Mouse (Mus musculus): ENCODE data around the gene Fbxl17. TPM values are rescaled to one million over a fixed set of nuclear protein-coding genes. Genes with fewer than 3 reads are reported as not detected.

Fbxl17 gene
- polyA plus RNA-seq, 1 experiment from 2014 or later, result 12.0 TPM

- 97% methylated on average over 1 of the region's 1 CpGs for WGBS
- Histone ChIP-seq H3K4me1 (replicated peaks) (no peaks in the 10 kb centered on the region), H3K4me2 (no peak overlapping the region), H3K9ac (no peak overlapping the region), H3K9me3 (no peaks in the 10 kb centered on the region; the same call in 1 of the 2 replicates), H3K27ac (no peak overlapping the region), H3K4me3 (no peak overlapping the region), H3K36me3 (0 out of 2 replicates have a peak, but pooled peaks cover 3% of the 10 kb centered on the region), H3K27me3 (no peaks in the 10 kb centered on the region)
- no peak for ATAC-seq (ENCODE audit: low FRiP score)
These were observed 85.7 kb downstream of the Fbxl17 start for GRCm38 (mm10) chr17:63413973-63414580.

GRCm38 (mm10) chr17:63411564-63411963 lies 88.3 kb downstream of the Fbxl17 start:
- Histone ChIP-seq H3K36me3 (0 out of 2 replicates have a peak, but pooled peaks cover 3% of the 10 kb centered on the region), H3K4me1 (replicated peaks) (no peaks in the 10 kb centered on the region), H3K27me3 (no peaks in the 10 kb centered on the region), H3K27ac (no peak overlapping the region), H3K4me2 (no peak overlapping the region), H3K4me3 (no peak overlapping the region), H3K9ac (no peak overlapping the region), H3K9me3 (no peaks in the 10 kb centered on the region; the same call in 1 of the 2 replicates)
- 78% methylated on average over 3 of the region's 3 CpGs for WGBS
- ATAC-seq (ENCODE audit: low FRiP score), result no peak

- H3K9me3 ChIP-seq, result no peaks in the 10 kb centered on the region; the same call in 1 of the 2 replicates
- WGBS, result 95% methylated on average over 2 of the region's 2 CpGs
- no peak for ATAC-seq (ENCODE audit: low FRiP score)
These were observed 89.7 kb downstream of the Fbxl17 start for GRCm38 (mm10) chr17:63410101-63410500.

GRCm38 (mm10) chr17:63405955-63406354 lies 93.9 kb downstream of the Fbxl17 start:
- Histone ChIP-seq H3K9me3 (no peaks in the 10 kb centered on the region), H3K4me2 (no peak overlapping the region), H3K4me3 (no peak overlapping the region), H3K27me3 (no peaks in the 10 kb centered on the region), H3K9ac (no peak overlapping the region), H3K27ac (no peak overlapping the region), H3K36me3 (no peaks in the 10 kb centered on the region), H3K4me1 (replicated peaks) (peaks cover 17% of the 10 kb centered on the region)
- ATAC-seq (ENCODE audit: low FRiP score), result no peak
- 62% methylated on average over 4 of the region's 4 CpGs for WGBS

More at GRCm38 (mm10) chr17:63410101-63410500, 89.7 kb downstream of the Fbxl17 start:
- Histone ChIP-seq H3K36me3 (0 out of 2 replicates have a peak, but pooled peaks cover 3% of the 10 kb centered on the region), H3K27me3 (no peaks in the 10 kb centered on the region), H3K4me1 (replicated peaks) (peaks cover 3% of the 10 kb centered on the region; the same call in 1 of the 2 replicates), H3K4me3 (no peak overlapping the region), H3K4me2 (no peak overlapping the region), H3K27ac (no peak overlapping the region), H3K9ac (no peak overlapping the region)

GRCm38 (mm10) chr17:63405471-63405870 lies 94.3 kb downstream of the Fbxl17 start:
- Histone ChIP-seq H3K27ac (no peak overlapping the region), H3K36me3 (no peaks in the 10 kb centered on the region), H3K9me3 (no peaks in the 10 kb centered on the region), H3K4me2 (no peak overlapping the region), H3K4me3 (no peak overlapping the region), H3K27me3 (no peaks in the 10 kb centered on the region), H3K9ac (no peak overlapping the region), H3K4me1 (replicated peaks) (peaks cover 17% of the 10 kb centered on the region)
- WGBS, result 83% methylated on average over 4 of the region's 4 CpGs
- ATAC-seq (ENCODE audit: low FRiP score), result no peak

GRCm38 (mm10) chr17:63404968-63405367 lies 94.8 kb downstream of the Fbxl17 start:
- Histone ChIP-seq H3K4me1 (replicated peaks) (peaks cover 17% of the 10 kb centered on the region), H3K9me3 (no peaks in the 10 kb centered on the region), H3K27me3 (no peaks in the 10 kb centered on the region), H3K4me3 (no peak overlapping the region), H3K9ac (no peak overlapping the region), H3K4me2 (no peak overlapping the region), H3K36me3 (no peaks in the 10 kb centered on the region), H3K27ac (no peak overlapping the region)
- WGBS, result 70% methylated on average over 2 of the region's 2 CpGs
- 0 out of 2 replicates have a peak, but pooled peaks have one; percentile 49 for ATAC-seq (ENCODE audit: low FRiP score)

GRCm38 (mm10) chr17:63403801-63404415 lies 95.9 kb downstream of the Fbxl17 start:
- no peak for ATAC-seq (ENCODE audit: low FRiP score)
- Histone ChIP-seq H3K9ac (no peak overlapping the region), H3K36me3 (no peaks in the 10 kb centered on the region), H3K4me1 (replicated peaks) (peaks cover 17% of the 10 kb centered on the region), H3K4me3 (no peak overlapping the region), H3K27ac (no peak overlapping the region), H3K27me3 (no peaks in the 10 kb centered on the region), H3K4me2 (no peak overlapping the region), H3K9me3 (no peaks in the 10 kb centered on the region)

- WGBS, result 82% methylated on average over 13 of the region's 13 CpGs
- H3K4me1 ChIP-seq (replicated peaks), result peaks cover 17% of the 10 kb centered on the region
- no peak overlapping the region for H3K4me3 ChIP-seq
- H3K9me3 ChIP-seq, result no peaks in the 10 kb centered on the region
- peak overlapping the region; percentile 12; the same call in 1 of the 2 replicates for H3K27ac ChIP-seq
- ATAC-seq (ENCODE audit: low FRiP score), result no peak
- no peak overlapping the region for H3K9ac ChIP-seq
- no peaks in the 10 kb centered on the region for H3K36me3 ChIP-seq
- no peaks in the 10 kb centered on the region for H3K27me3 ChIP-seq
- H3K4me2 ChIP-seq, result no peak overlapping the region
These were observed 96.8 kb downstream of the Fbxl17 start for GRCm38 (mm10) chr17:63402741-63403681.

- H3K4me1 ChIP-seq (replicated peaks), result peaks cover 17% of the 10 kb centered on the region
- no peak overlapping the region for H3K4me3 ChIP-seq
- no peaks in the 10 kb centered on the region for H3K27me3 ChIP-seq
- no peak overlapping the region for H3K9ac ChIP-seq
- 74% methylated on average over 3 of the region's 3 CpGs for WGBS
- no peak for ATAC-seq (ENCODE audit: low FRiP score)
- H3K4me2 ChIP-seq, result no peak overlapping the region
- H3K27ac ChIP-seq, result no peak overlapping the region
- no peaks in the 10 kb centered on the region for H3K9me3 ChIP-seq
- no peaks in the 10 kb centered on the region for H3K36me3 ChIP-seq
These were observed 97.6 kb downstream of the Fbxl17 start for GRCm38 (mm10) chr17:63402170-63402569.

GRCm38 (mm10) chr17:63400640-63401039 lies 99.2 kb downstream of the Fbxl17 start:
- Histone ChIP-seq H3K9ac (no peak overlapping the region), H3K9me3 (no peaks in the 10 kb centered on the region), H3K36me3 (no peaks in the 10 kb centered on the region), H3K27ac (no peak overlapping the region), H3K4me2 (no peak overlapping the region), H3K27me3 (no peaks in the 10 kb centered on the region), H3K4me1 (replicated peaks) (peaks cover 14% of the 10 kb centered on the region), H3K4me3 (no peak overlapping the region)
- no peak for ATAC-seq (ENCODE audit: low FRiP score)
- 85% methylated on average over 5 of the region's 5 CpGs for WGBS

GRCm38 (mm10) chr17:63399816-63400215 lies 100.0 kb downstream of the Fbxl17 start:
- H3K27ac ChIP-seq, result no peak overlapping the region
- 94% methylated on average over 8 of the region's 8 CpGs for WGBS

GRCm38 (mm10) chr17:63391506-63391905 lies 108.3 kb downstream of the Fbxl17 start:
- H3K27me3 ChIP-seq, result no peaks in the 10 kb centered on the region
- 92% methylated on average over 4 of the region's 4 CpGs for WGBS

More at GRCm38 (mm10) chr17:63399816-63400215, 100.0 kb downstream of the Fbxl17 start:
- H3K9me3 ChIP-seq, result no peaks in the 10 kb centered on the region
- peaks cover 14% of the 10 kb centered on the region for H3K4me1 ChIP-seq (replicated peaks)
- H3K9ac ChIP-seq, result no peak overlapping the region
- H3K4me2 ChIP-seq, result no peak overlapping the region
- ATAC-seq (ENCODE audit: low FRiP score), result no peak
- H3K4me3 ChIP-seq, result no peak overlapping the region
- H3K27me3 ChIP-seq, result no peaks in the 10 kb centered on the region
- no peaks in the 10 kb centered on the region for H3K36me3 ChIP-seq

More at GRCm38 (mm10) chr17:63391506-63391905, 108.3 kb downstream of the Fbxl17 start:
- Histone ChIP-seq H3K9me3 (no peaks in the 10 kb centered on the region), H3K9ac (no peak overlapping the region), H3K27ac (no peak overlapping the region), H3K4me3 (no peak overlapping the region), H3K36me3 (no peaks in the 10 kb centered on the region), H3K4me2 (no peak overlapping the region), H3K4me1 (replicated peaks) (no peaks in the 10 kb centered on the region)
- ATAC-seq (ENCODE audit: low FRiP score), result no peak

Measured in hindbrain, embryonic 13.5 days (tissue).